Mouse (Mus musculus) common myeloid progenitor, adult 5-6 weeks (primary cell): ENCODE data around the gene Best3. TPM values are rescaled to one million over a fixed set of nuclear protein-coding genes. Genes with fewer than 3 reads are reported as not detected.

Experiments used
- ATAC-seq: replicated peaks from 2 replicates; pipeline ENCODE4 v1.8.0; 2016; ENCODE audit warnings: low read depth, mild to moderate bottlenecking, moderate TSS enrichment, inconsistent platforms; ENCODE audit not compliant: poor library complexity, severe bottlenecking
- total RNA-seq: library from RNA; stranded (forward); fragments of 200-1000, 187-1606 nt; gene quantifications from 2 replicates; pipeline ENCODE4 v1.2.3, GENCODE M21; 2017

Gene Best3
- total RNA-seq, 1 experiment from 2014 or later: not detected

- peak; percentile 74 for ATAC-seq
Observed at GRCm38 (mm10) chr10:116977455-116977854, 8.7 kb upstream of the Best3 start.

GRCm38 (mm10) chr10:116977858-116978257 lies 8.3 kb upstream of the Best3 start:
- no peak for ATAC-seq

GRCm38 (mm10) chr10:116978841-116979240 lies 7.3 kb upstream of the Best3 start:
- ATAC-seq: no peak

DNA sequence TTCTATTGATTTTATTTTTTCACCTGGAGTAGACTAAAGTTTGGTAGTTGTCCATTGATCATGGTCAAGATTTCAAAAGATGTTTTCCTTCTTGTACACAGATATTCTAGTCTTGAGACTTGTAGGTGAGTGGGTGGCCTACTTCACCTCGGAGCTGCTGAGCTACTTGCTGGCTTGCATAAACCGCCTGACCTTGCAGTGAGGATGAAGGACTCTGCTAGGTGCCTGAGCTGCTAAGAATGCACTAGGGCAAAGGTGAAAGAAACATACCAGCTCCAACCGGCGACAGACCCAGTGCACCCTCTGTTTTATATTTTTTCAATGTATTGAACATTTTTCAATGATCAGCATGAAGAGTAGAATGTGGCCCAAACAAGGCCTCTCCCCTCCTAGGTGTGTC lies 5.8 kb upstream of the Best3 start:
- ATAC-seq: no peak

DNA sequence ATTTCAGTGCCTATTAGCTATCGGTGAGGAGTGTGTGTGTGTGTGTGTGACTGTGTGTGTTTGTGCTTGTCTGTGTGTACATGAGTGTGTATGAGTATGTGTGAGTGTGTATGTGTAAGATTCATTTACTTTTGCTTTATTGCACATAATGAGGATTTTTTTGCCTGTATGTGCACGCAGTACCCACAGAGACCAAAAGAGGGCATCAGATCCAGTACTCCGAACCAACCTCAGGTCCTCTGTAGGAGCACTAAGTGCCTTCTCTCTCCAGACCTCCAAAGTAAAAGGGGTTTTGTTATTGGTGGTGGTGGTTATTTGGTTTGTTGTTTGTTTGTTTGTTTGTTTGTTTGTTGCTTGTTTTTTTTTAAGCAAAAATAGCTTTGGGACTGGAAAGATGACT lies 5.2 kb upstream of the Best3 start:
- ATAC-seq: peak; percentile 73

DNA sequence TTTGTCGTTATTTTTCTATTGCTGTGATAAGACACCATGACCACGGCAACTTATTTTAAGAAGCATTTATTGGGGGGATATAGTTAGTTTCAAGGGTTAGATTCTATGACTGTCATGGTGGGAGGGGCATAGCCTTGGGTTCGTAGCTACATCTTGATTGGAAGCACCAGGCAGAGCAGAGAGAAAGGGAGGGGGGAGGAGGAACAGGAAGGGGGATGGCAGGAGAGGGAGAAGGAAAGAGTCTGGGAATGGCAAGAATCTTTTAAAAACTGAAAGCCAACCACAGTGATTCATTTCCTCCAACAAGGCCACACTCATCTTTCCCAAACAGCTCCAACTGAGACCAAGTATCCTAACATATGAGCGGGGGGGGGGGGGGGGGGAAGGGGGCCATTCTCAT lies 3.6 kb upstream of the Best3 start:
- no peak for ATAC-seq

- ATAC-seq: no peak
Observed at GRCm38 (mm10) chr10:116984836-116985235, 1.3 kb upstream of the Best3 start.

DNA sequence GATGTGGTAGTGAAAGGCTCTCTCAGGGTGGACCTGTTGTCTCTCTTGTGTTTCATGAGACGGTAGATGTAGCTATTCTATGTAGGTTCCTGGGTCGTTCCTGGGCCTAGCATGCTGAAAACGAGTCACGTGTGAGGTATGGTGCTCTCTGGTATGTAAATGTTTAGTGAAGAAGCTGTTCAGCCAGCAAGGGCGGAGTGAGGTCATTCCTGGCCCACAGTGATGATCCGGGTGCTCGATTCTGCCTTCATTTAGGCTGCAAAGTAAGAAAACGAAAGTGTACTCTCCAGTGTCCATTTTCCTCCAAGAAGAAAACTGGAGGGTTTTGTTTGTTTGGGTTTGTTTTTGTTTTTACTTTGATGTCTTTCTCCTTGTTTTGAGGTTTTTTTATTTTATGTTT lies 7.9 kb downstream of the Best3 start:
- ATAC-seq: no peak

DNA sequence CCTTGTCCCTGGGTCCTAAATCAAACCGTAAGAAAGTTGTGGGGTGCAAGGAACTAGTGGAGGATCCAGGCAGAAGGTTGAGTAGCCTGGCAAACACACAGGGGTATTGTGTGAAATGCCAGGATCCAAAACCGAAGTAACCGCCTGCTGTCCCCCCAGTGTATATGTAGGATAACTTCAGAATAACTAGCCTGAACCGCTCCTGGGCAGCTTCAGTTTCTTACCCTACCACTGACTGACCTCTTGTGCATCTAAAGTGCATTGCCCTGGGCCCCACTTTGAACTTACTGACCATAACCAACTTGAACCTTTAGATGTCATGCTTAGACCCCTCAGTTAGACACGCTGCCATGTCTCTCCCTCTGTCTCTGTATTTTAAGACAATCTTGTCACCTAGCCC lies 9.0 kb downstream of the Best3 start:
- ATAC-seq: no peak

GRCm38 (mm10) chr10:116995584-116996235 lies 9.6 kb downstream of the Best3 start:
- 0 out of 2 replicates have a peak, but pooled peaks have one; percentile 15 for ATAC-seq

DNA sequence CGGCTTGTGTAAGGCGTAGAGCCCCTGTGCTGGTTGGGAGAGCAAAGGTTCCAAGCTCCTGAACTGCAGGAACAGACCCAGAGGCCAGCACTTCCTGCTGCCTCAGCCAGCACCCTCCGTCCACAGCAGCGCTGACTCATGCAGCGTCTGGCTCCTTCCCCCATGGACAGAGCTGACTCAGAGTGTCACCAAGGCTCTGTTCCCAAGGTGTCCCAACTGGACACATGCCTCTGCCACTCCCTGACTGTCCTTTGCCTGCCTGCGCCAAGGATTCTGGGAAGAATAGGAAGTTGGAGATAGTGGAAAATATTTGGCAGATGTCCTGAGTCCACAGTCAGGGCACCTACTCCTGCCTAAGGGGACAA lies 10.1 kb downstream of the Best3 start:
- peak; percentile 91 for ATAC-seq

GRCm38 (mm10) chr10:116998716-116999455 lies 12.8 kb downstream of the Best3 start:
- ATAC-seq: no peak

DNA sequence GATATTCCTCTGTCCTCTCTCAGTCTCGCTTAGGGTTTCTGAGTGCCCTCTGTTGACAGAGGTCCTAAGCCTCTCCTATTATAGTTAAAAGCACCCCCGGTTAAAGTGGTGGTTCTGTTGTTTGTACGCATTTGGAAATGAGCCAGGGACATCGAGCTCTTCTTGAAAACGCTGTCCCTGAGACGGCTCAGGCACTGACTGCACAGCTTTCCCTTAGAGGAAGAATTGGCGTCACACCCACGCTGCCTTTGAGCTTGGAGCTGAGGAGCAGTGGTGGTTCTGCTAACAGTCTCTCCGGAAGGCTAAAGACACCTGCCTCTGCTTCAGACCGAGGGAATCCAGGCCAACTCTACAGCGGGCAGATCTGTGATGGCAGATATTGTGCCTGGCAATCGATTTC lies 14.9 kb downstream of the Best3 start:
- no peak for ATAC-seq

DNA sequence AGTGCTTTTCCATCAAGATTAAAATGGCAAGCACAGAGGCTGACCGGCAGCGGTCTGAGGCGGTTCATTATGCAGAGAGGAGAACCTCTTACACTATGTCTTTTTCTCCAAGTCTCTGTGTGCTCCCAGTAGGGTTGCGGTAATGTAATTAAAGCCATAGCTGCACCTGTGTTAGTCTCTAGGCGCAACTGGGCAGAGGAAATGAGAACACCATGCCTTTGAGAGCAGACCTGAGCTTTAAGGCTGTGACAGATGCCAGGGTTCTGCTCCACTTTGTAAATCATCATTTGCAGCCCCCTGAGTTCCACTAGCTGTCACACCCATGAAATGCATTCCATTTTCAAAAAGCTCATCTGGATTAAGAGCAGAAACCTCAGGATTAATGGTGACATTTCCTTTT lies 18.6 kb downstream of the Best3 start:
- no peak for ATAC-seq

GRCm38 (mm10) chr10:117005707-117006464 lies 19.8 kb downstream of the Best3 start:
- no peak for ATAC-seq

GRCm38 (mm10) chr10:117009691-117010090 lies 23.6 kb downstream of the Best3 start:
- no peak for ATAC-seq

GRCm38 (mm10) chr10:117011047-117011446 lies 24.9 kb downstream of the Best3 start:
- no peak for ATAC-seq

- ATAC-seq: no peak
Observed at GRCm38 (mm10) chr10:117013689-117014390, 27.7 kb downstream of the Best3 start.

DNA sequence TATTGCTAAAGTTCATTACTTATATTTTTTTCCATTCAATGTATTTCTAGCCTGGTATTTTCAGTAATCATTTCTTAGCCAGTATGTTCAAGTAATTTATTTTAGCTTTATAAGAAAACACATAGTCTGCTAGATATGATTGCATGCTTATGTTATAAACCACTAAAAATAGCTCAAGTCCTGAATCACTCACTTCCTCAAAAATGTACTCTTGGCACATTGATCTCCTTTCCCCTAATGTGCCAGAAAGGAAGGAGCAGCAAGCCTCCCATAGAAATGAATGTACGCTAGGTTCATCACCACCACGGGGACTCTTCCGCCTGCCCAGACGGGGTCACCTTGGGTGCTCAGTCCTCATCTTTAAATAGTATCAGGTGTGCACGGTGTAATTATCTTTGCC lies 28.5 kb downstream of the Best3 start:
- no peak for ATAC-seq

DNA sequence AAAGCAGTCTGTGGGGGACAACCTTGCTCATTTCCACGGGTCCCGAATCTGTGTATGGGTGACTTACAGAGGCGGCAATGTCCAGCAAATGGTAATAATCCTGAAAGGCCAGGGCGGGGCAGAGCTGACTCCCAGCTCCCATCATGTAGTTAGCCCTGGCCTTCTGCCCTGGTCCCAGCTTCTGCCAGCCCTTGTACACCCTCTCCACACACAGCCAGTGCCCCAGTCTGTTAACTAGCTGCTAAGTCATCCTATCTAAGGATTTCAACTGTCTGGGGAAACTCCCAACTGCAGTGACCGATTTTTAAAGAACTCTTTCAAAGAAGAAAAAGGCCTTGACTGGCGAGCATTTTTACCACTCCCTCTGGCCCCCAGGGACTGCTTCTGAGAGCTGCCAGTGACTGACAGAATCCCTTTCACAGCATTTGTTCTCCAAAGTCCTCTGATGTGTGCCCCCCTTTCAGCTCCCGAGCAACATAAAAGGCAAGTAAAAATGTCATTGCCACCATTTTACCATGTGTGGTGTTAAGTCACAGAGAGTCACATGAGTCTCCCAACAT lies 32.2 kb downstream of the Best3 start:
- ATAC-seq: no peak
